Mouse (Mus musculus): ENCODE measurements around the gene Ddx39b. TPM values are rescaled to one million over a fixed set of nuclear protein-coding genes. Genes with fewer than 3 reads are reported as not detected.

Ddx39b gene
- total and polyA plus RNA-seq, 3 experiments, result 206 to 787 (median 581) TPM

DNA sequence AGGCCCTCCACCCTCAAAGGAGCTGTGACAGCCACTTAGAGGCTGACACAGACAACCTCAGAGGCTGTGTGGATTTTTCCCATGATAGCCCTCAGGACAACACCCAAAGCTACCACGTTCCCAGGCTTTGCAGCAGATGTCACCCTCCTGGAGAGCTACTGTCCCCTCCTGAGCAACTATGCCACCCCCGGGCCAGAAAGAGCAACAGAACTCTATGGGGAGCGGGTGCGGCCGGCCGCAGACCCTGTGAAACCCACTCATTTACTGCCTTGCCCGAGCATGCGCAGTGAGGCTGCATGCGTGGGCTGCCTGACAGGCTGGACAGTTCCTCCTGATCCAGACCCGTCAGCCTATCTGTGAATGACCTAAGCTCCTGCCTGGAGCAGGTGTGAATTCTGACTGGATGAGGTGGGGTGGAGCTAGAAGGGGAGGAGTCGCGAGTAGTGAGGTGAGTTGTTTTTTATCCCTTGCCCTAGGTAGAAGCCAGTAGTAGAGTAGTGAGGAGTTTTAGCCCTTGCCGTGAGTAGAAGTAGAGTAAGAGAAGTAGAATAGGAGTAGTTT lies 34.8 kb downstream of the Ddx39b start:
- no peak for DNase-seq (ENCODE audit: low read depth, low spot score)
- TF ChIP-seq EP300 (IDR thresholded peaks at IDR 0.05; ENCODE audit: low read depth in 1 of 2, low read length in 2 of 2), result no peak
- TF ChIP-seq RAD21 (IDR thresholded peaks at IDR 0.05; ENCODE audit: low read depth, low read length), result no peak
- TF ChIP-seq JUND (IDR thresholded peaks at IDR 0.05; ENCODE audit: low read depth, low read length), result no peak
- no peak for TF ChIP-seq MEF2A (IDR thresholded peaks at IDR 0.05; ENCODE audit: extremely low read depth, insufficient replicate concordance, low read depth, low read length, poor library complexity, severe bottlenecking)
- no peak for TF ChIP-seq MYB (IDR thresholded peaks at IDR 0.05; ENCODE audit: low read depth, low read length)
- TF ChIP-seq MYC (IDR thresholded peaks at IDR 0.05; ENCODE audit: low read depth, low read length), result no peak
- TF ChIP-seq POLR2AphosphoS2 (IDR thresholded peaks at IDR 0.05; ENCODE audit: low read length), result no peak
- no peak for TF ChIP-seq ZMIZ1 (IDR thresholded peaks at IDR 0.05; ENCODE audit: low read depth, low read length)
- no peak for TF ChIP-seq ZNF384 (IDR thresholded peaks at IDR 0.05; ENCODE audit: low read depth, low read length)
- TF ChIP-seq MAFK (IDR thresholded peaks at IDR 0.05; ENCODE audit: borderline replicate concordance, low read depth, low read length), result no peak
- TF ChIP-seq MAZ (IDR thresholded peaks at IDR 0.05; ENCODE audit: low read depth, low read length), result no peak
- Histone ChIP-seq H3K27ac (ENCODE audit: control insufficient read depth, low read depth, low read length) (no peak overlapping the region), H3K4me1 (ENCODE audit: control insufficient read depth in 1 of 2, insufficient read depth in 2 of 2, low read length in 2 of 2) (no peaks in the 10 kb centered on the region), H3K27me3 (ENCODE audit: control insufficient read depth in 1 of 2, insufficient read depth in 2 of 2, low read length in 2 of 2) (peaks cover 0 to 7% of the 10 kb centered on the region in 2 experiments; a peak in 2 of 4 replicates), H3K4me3 (ENCODE audit: control insufficient read depth in 1 of 2, insufficient read depth in 1 of 2, low read depth in 2 of 2, low read length in 2 of 2) (no peak overlapping the region), H3K9me3 (replicated peaks; ENCODE audit: insufficient read depth, low read length) (no peaks in the 10 kb centered on the region), H3K9ac (ENCODE audit: control insufficient read depth, low read depth, low read length, poor library complexity, severe bottlenecking) (no peak overlapping the region), H3K36me3 (ENCODE audit: control insufficient read depth in 1 of 2, insufficient read depth in 2 of 2, low read length in 2 of 2) (no peaks in the 10 kb centered on the region), H3K79me2 (ENCODE audit: control insufficient read depth, insufficient read depth, low read length, poor library complexity) (no peaks in the 10 kb centered on the region)

DNA sequence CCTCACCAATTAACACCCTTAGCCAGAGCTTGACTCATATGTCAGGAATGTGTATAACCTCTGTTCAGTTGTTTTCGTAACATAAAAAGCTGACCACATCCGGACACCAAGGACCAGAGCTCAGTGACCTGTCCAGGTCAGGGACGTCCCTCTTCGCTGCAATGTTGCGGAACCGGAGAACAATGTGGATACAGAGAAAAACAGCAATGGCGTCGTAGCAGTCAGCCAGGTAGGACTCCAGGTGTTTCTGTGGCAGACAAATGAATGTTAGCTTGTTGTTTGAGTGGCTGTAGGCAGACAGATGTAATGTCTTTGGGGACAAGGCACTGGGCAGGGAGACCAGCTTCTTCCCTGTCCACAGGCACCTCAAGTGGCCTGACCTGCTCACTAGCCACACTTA lies 36.5 kb downstream of the Ddx39b start:
- no peak overlapping the region for H3K9ac ChIP-seq (ENCODE audit: control insufficient read depth, low read depth, low read length, poor library complexity, severe bottlenecking)
- peaks cover 0 to 5% of the 10 kb centered on the region in 2 experiments; a peak in 2 of 4 replicates for H3K27me3 ChIP-seq (ENCODE audit: control insufficient read depth in 1 of 2, insufficient read depth in 2 of 2, low read length in 2 of 2)
- TF ChIP-seq ZMIZ1 (IDR thresholded peaks at IDR 0.05; ENCODE audit: low read depth, low read length) (no peak), POLR2AphosphoS2 (IDR thresholded peaks at IDR 0.05; ENCODE audit: low read length) (no peak), ELF1 (IDR thresholded peaks at IDR 0.05; ENCODE audit: low read depth, low read length) (no peak), ZC3H11A (IDR thresholded peaks at IDR 0.05; ENCODE audit: low read depth, low read length) (no peak), MAZ (IDR thresholded peaks at IDR 0.05; ENCODE audit: low read depth, low read length) (no peak), POLR2AphosphoS5 (IDR thresholded peaks at IDR 0.05; ENCODE audit: borderline replicate concordance, low read depth, low read length) (no peak), MYC (IDR thresholded peaks at IDR 0.05; ENCODE audit: low read depth, low read length) (no peak), EP300 (IDR thresholded peaks at IDR 0.05; ENCODE audit: low read depth in 1 of 2, low read length in 2 of 2) (no peak), TBP (IDR thresholded peaks at IDR 0.05; ENCODE audit: low read depth, low read length) (no peak), TCF12 (IDR thresholded peaks at IDR 0.05; ENCODE audit: low read depth, low read length) (no peak), USF2 (IDR thresholded peaks at IDR 0.05; ENCODE audit: borderline replicate concordance in 1 of 2, insufficient read depth in 1 of 2, low read depth in 1 of 2, low read length in 2 of 2) (no peak)
- H3K79me2 ChIP-seq (ENCODE audit: control insufficient read depth, insufficient read depth, low read length, poor library complexity), result no peaks in the 10 kb centered on the region
- H3K36me3 ChIP-seq (ENCODE audit: control insufficient read depth in 1 of 2, insufficient read depth in 2 of 2, low read length in 2 of 2), result no peaks in the 10 kb centered on the region
- no peak overlapping the region for H3K4me3 ChIP-seq (ENCODE audit: control insufficient read depth in 1 of 2, insufficient read depth in 1 of 2, low read depth in 2 of 2, low read length in 2 of 2)
- H3K4me1 ChIP-seq (ENCODE audit: control insufficient read depth in 1 of 2, insufficient read depth in 2 of 2, low read length in 2 of 2), result no peaks in the 10 kb centered on the region
- no peaks in the 10 kb centered on the region for H3K9me3 ChIP-seq (replicated peaks; ENCODE audit: insufficient read depth, low read length)
- H3K27ac ChIP-seq (ENCODE audit: control insufficient read depth, low read depth, low read length), result no peak overlapping the region
- no peak for DNase-seq (ENCODE audit: low read depth, low spot score)
